Mouse (Mus musculus) hindbrain, postnatal 0 days (tissue): ENCODE results near the gene Ndufa6. TPM values are rescaled to one million over a fixed set of nuclear protein-coding genes. Genes with fewer than 3 reads are reported as not detected.

Source experiments
- ATAC-seq: fragments of 200-750 bp; cut with Nextera tagmentation; 2 replicates; pipeline ENCODE4 v1.8.0; 2017; ENCODE audit warnings: mild to moderate bottlenecking, moderate TSS enrichment, moderate library complexity
- DNase-seq: peaks from one replicate; pipeline ENCODE4 v3.0.0-alpha.2; 2015; ENCODE audit warnings: low spot score
- H3K27ac ChIP-seq: fragments of 300-500 bp; sonication (generic); 2 replicates; pipeline ENCODE4 v1.5.1; 2014; ENCODE audit warnings: mild to moderate bottlenecking
- H3K27me3 ChIP-seq: fragments of 300-500 bp; sonication (generic); 2 replicates; pipeline ENCODE4 v1.6.1; 2014; ENCODE audit warnings: low read length, mixed read lengths; ENCODE audit not compliant: insufficient read depth
- H3K36me3 ChIP-seq: fragments of 300-500 bp; sonication (generic); 2 replicates; pipeline ENCODE4 v1.6.1; 2014; ENCODE audit warnings: low read length, mixed read lengths; ENCODE audit not compliant: insufficient read depth
- H3K4me1 ChIP-seq: fragments of 300-500 bp; sonication (generic); 2 replicates; pipeline ENCODE4 v1.6.1; 2014; ENCODE audit warnings: antibody characterized with exemption, low read length, mixed read lengths; ENCODE audit not compliant: insufficient read depth
- H3K4me2 ChIP-seq: fragments of 300-500 bp; sonication (generic); 2 replicates; pipeline ENCODE4 v1.6.1; 2014; ENCODE audit warnings: low read depth, mild to moderate bottlenecking, low read length, moderate library complexity, mixed read lengths
- H3K4me3 ChIP-seq: fragments of 300-500 bp; sonication (generic); 2 replicates; pipeline ENCODE4 v1.5.1; 2014; ENCODE audit warnings: low read length
- H3K9ac ChIP-seq: fragments of 300-500 bp; sonication (generic); replicated peaks from 2 replicates; pipeline ENCODE4 v1.6.1; 2014; ENCODE audit warnings: mild to moderate bottlenecking, low read length, moderate library complexity, mixed read lengths
- H3K9me3 ChIP-seq: fragments of 300-500 bp; sonication (generic); 2 replicates; pipeline ENCODE4 v1.6.1; 2016; ENCODE audit warnings: low read length, mixed read lengths
- CTCF ChIP-seq: IDR thresholded peaks from 2 replicates; pipeline ENCODE4 v1.5.1; 2016; ENCODE audit warnings: antibody characterized with exemption, control low read depth, low read depth
- WGBS: fragments of 180-500 bp; shearing (Covaris S2); extraction: QIAGEN DNeasy Blood & Tissue Kit; methylation state at CpG from one replicate; pipeline ENCODE4 v1.1.7; 2014; 5-methylcytosine and 5-hydroxymethylcytosine counted together
- polyA plus RNA-seq: library from polyadenylated mRNA; unstranded; fragments of >200 nt; fragmentation: Nextera tagmentation; extraction: Ambion mirVana; gene quantifications from 2 replicates; pipeline ENCODE4 v1.2.1, GENCODE M21; 2015
- total RNA-seq: library from RNA; depleted of rRNA; stranded (reverse); fragments of >200 nt; gene quantifications from 2 replicates; pipeline ENCODE4 v1.2.3, GENCODE M21; 2014

Gene Ndufa6
- total and polyA plus RNA-seq, 2 experiments from 2014 or later = 194 to 516 TPM

GRCm38 (mm10) chr15:82341675-82342542 is 12.2 kb downstream of the Ndufa6 start:
- ATAC-seq (no peak), DNase-seq (no peak)
- no peak for TF ChIP-seq CTCF
- peaks cover 15% of the 10 kb centered on the region for H3K4me1 ChIP-seq
- 0 out of 2 replicates have a peak overlapping the region, but pooled peaks have one; percentile 44 for H3K9ac ChIP-seq
- H3K36me3 ChIP-seq = no peaks in the 10 kb centered on the region
- H3K27ac ChIP-seq = no peak overlapping the region
- no peaks in the 10 kb centered on the region for H3K9me3 ChIP-seq
- no peaks in the 10 kb centered on the region for H3K27me3 ChIP-seq
- no peak overlapping the region for H3K4me3 ChIP-seq
- 65% methylated on average over 15 of the region's 15 CpGs for whole genome bisulfite sequencing
- peak overlapping the region; percentile 53 for H3K4me2 ChIP-seq

- no peak for TF ChIP-seq CTCF
- H3K36me3 ChIP-seq = no peaks in the 10 kb centered on the region
- peaks cover 14% of the 10 kb centered on the region; the same call in 1 of the 2 replicates for H3K4me1 ChIP-seq
- 9% methylated on average over 35 of the region's 40 CpGs for WGBS
- H3K9me3 ChIP-seq = no peaks in the 10 kb centered on the region
- peak overlapping the region; percentile 53 for H3K4me2 ChIP-seq
- no peaks in the 10 kb centered on the region for H3K27me3 ChIP-seq
- no peak for ATAC-seq
- no peak overlapping the region; the same call in 1 of the 2 replicates for H3K27ac ChIP-seq
- H3K4me3 ChIP-seq = peak overlapping the region; percentile 28
- DNase-seq = no peak
- H3K9ac ChIP-seq = peak overlapping the region; percentile 44; the same call in 1 of the 2 replicates
Observed at GRCm38 (mm10) chr15:82341036-82341501, 13.1 kb downstream of the Ndufa6 start.

GRCm38 (mm10) chr15:82340414-82341035 is 13.6 kb downstream of the Ndufa6 start:
- Histone ChIP-seq H3K4me3 (peak overlapping the region; percentile 28), H3K27me3 (no peaks in the 10 kb centered on the region), H3K4me1 (peaks cover 14% of the 10 kb centered on the region; the same call in 1 of the 2 replicates), H3K9me3 (no peaks in the 10 kb centered on the region), H3K27ac (no peak overlapping the region), H3K9ac (peak overlapping the region; percentile 44; the same call in 1 of the 2 replicates), H3K36me3 (no peaks in the 10 kb centered on the region), H3K4me2 (peak overlapping the region; percentile 53)
- no peak for TF ChIP-seq CTCF
- ATAC-seq = no peak
- DNase-seq = no peak
- 52% methylated on average over 21 of the region's 21 CpGs for whole genome bisulfite sequencing

GRCm38 (mm10) chr15:82339634-82340254 is 14.4 kb downstream of the Ndufa6 start:
- H3K9me3 ChIP-seq = no peaks in the 10 kb centered on the region
- H3K4me2 ChIP-seq = no peak overlapping the region
- H3K36me3 ChIP-seq = 0 out of 2 replicates have a peak, but pooled peaks cover 4% of the 10 kb centered on the region
- no peak overlapping the region for H3K9ac ChIP-seq
- WGBS = 70% methylated on average over 8 of the region's 8 CpGs
- no peaks in the 10 kb centered on the region for H3K27me3 ChIP-seq
- peaks cover 14% of the 10 kb centered on the region; the same call in 1 of the 2 replicates for H3K4me1 ChIP-seq
- H3K27ac ChIP-seq = no peak overlapping the region
- no peak for DNase-seq
- no peak overlapping the region for H3K4me3 ChIP-seq
- ATAC-seq = no peak
- TF ChIP-seq CTCF = no peak

GRCm38 (mm10) chr15:82339150-82339549 is 15.0 kb downstream of the Ndufa6 start:
- Histone ChIP-seq H3K9ac (peak overlapping the region; percentile 54; the same call in 1 of the 2 replicates), H3K4me3 (peak overlapping the region; percentile 48), H3K4me1 (peaks cover 14% of the 10 kb centered on the region; the same call in 1 of the 2 replicates), H3K9me3 (no peaks in the 10 kb centered on the region), H3K27ac (no peak overlapping the region), H3K27me3 (no peaks in the 10 kb centered on the region), H3K36me3 (0 out of 2 replicates have a peak, but pooled peaks cover 6% of the 10 kb centered on the region), H3K4me2 (peak overlapping the region; percentile 64)
- DNase-seq (no peak), ATAC-seq (no peak)
- no peak for TF ChIP-seq CTCF
- 52% methylated on average over 10 of the region's 10 CpGs for WGBS

GRCm38 (mm10) chr15:82338593-82339112 is 15.5 kb downstream of the Ndufa6 start, which contains the start of the genes Naga, Pheta2 and Smdt1:
Naga (minus strand) TSS chr15:82338925.
Pheta2 (plus strand) TSS chr15:82338942.
Smdt1 (plus strand) TSS chr15:82338959.
- DNase-seq (peak; percentile 97), ATAC-seq (peak; percentile 93)
- Histone ChIP-seq H3K9me3 (no peaks in the 10 kb centered on the region), H3K36me3 (0 out of 2 replicates have a peak, but pooled peaks cover 6% of the 10 kb centered on the region), H3K4me2 (peak within 1 kb of the TSS; percentile 64), H3K9ac (peak within 1 kb of the TSS; percentile 54), H3K27ac (peak within 1 kb of the TSS; percentile 45; the same call in 1 of the 2 replicates), H3K4me1 (peaks cover 14% of the 10 kb centered on the region; the same call in 1 of the 2 replicates), H3K27me3 (no peaks in the 10 kb centered on the region), H3K4me3 (peak within 1 kb of the TSS; percentile 48)
- WGBS = under 1% methylated on average over 41 of the region's 41 CpGs
- TF ChIP-seq CTCF = no peak; the same call in 1 of the 2 replicates
